Mouse (Mus musculus): ENCODE data around the gene Zfp992. TPM values are rescaled to one million over a fixed set of nuclear protein-coding genes. Genes with fewer than 3 reads are reported as not detected.
"Not testable (repeated sequence)": the region's sequence is repeated elsewhere in the genome, so short reads cannot be mapped to it uniquely, and the experiment has no call there.

Gene Zfp992
- polyA plus RNA-seq, 1 experiment from 2014 or later, result 3.9 TPM

DNA sequence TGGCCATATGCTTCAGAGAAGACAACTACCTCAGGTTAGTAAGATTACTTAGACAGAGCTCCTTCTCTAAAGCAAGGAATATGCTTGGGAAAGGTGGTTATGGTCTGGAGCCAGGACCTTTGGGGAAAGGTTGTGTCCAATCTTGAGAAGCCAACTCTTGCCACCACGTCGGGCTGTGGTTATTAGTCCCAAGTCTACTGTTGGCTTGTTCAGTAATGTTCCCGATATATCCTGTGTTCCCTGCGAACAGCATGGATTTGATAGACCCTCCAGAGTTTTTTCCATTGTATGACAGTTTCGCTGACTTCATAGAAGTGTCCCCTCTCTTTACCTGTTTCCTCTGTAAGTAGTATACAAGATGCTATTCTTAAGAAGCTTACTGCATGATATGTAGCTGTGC lies 888 bp downstream of the Zfp992 start:
- H3K4me2 ChIP-seq (replicated peaks; ENCODE audit: low read depth, low read length); H3K4me3 ChIP-seq (ENCODE audit: low read depth, low read length); H3K36me3 ChIP-seq (ENCODE audit: control insufficient read depth, insufficient read depth, low read length); H3K27me3 ChIP-seq (ENCODE audit: control insufficient read depth, insufficient read depth, low read length); DNase-seq (ENCODE audit: low spot score); H3K27ac ChIP-seq (ENCODE audit: low read depth, low read length); H3K9ac ChIP-seq (ENCODE audit: low read depth, low read length); H3K4me1 ChIP-seq (replicated peaks; ENCODE audit: control insufficient read depth, insufficient read depth, low read length): not testable (repeated sequence)
- 0 out of 2 replicates have a peak, but pooled peaks have one; percentile 6 for ATAC-seq (ENCODE audit: low FRiP score)
- peaks cover 26% of the 10 kb centered on the region for H3K9me3 ChIP-seq (ENCODE audit: control insufficient read depth, low read length)
- 89% methylated on average over 5 of the region's 5 CpGs for WGBS

DNA sequence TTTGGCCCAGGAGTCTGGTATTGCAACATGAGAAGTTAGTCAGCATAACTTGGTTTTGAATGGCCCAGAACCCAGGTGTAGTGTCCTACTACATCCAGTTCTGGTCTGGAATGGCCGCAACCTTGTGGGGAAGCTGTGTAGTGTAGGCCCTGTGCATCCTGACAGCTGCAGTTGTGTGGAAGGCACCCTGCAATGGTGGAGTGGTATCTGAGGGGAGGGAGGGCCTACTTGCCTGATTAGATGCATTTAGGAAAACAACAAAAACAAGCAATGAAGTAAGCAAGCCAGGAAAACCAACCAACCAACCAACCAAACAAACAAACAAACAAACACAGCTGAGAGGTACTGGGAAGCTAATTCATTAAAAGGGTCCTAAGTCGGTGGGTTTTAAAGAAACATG lies 3.8 kb downstream of the Zfp992 start:
- H3K4me1 ChIP-seq (replicated peaks; ENCODE audit: control insufficient read depth, insufficient read depth, low read length); DNase-seq (ENCODE audit: low spot score); H3K27me3 ChIP-seq (ENCODE audit: control insufficient read depth, insufficient read depth, low read length); H3K36me3 ChIP-seq (ENCODE audit: control insufficient read depth, insufficient read depth, low read length); H3K27ac ChIP-seq (ENCODE audit: low read depth, low read length); H3K4me3 ChIP-seq (ENCODE audit: low read depth, low read length); H3K4me2 ChIP-seq (replicated peaks; ENCODE audit: low read depth, low read length); H3K9ac ChIP-seq (ENCODE audit: low read depth, low read length); ATAC-seq (ENCODE audit: low FRiP score): not testable (repeated sequence)
- peaks cover 40% of the 10 kb centered on the region for H3K9me3 ChIP-seq (ENCODE audit: control insufficient read depth, low read length)
- WGBS, result 88% methylated on average over 2 of the region's 2 CpGs

DNA sequence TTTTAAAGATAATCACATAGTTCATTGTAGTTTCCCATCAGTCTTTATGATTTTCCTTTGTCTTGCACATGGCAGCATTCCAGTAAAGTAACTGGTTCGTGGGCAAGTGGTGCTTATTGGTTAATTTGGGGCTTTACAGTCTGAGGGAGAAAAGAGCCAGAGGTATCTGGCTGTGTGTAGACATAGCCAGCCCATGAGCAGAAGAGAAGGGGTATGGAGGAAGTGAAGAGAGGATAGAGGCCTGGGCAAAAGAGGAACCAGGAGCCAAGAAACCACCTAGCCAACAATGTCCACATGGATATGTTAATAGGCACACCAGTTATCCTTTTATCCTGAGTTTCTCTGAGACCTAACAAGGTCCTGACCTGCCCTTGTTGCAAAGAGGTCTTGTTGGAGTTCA lies 5.3 kb downstream of the Zfp992 start:
- not testable (repeated sequence) for H3K4me3 ChIP-seq (ENCODE audit: low read depth, low read length); H3K36me3 ChIP-seq (ENCODE audit: control insufficient read depth, insufficient read depth, low read length); H3K4me1 ChIP-seq (replicated peaks; ENCODE audit: control insufficient read depth, insufficient read depth, low read length); H3K27ac ChIP-seq (ENCODE audit: low read depth, low read length); H3K9ac ChIP-seq (ENCODE audit: low read depth, low read length); DNase-seq (ENCODE audit: low spot score); ATAC-seq (ENCODE audit: low FRiP score); H3K27me3 ChIP-seq (ENCODE audit: control insufficient read depth, insufficient read depth, low read length); H3K4me2 ChIP-seq (replicated peaks; ENCODE audit: low read depth, low read length)
- peaks cover 42% of the 10 kb centered on the region for H3K9me3 ChIP-seq (ENCODE audit: control insufficient read depth, low read length)
- WGBS, result 70% methylated on average over 1 of the region's 1 CpGs

DNA sequence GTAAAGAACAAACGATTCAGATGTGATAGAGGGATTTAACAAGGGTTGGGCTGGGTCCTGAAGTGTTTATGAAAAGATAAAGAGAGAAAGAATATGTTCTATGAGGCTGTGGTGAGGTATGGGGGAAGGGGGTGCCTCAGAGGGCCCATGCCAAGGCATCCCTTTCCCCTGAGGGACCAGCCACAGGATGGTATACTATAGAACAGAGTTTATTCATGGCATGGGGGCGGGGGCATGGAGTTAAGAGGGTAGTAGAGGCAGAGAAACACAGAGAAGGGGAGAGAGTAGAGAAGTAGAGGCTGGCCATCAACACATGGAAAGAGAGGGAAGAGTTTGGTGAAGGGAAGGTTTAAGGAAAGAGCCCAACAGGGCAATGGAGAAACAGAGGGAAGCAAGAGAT lies 6.1 kb downstream of the Zfp992 start:
- 51% methylated on average over 2 of the region's 2 CpGs for WGBS
- no peak overlapping the region for H3K9ac ChIP-seq (ENCODE audit: low read depth, low read length)
- DNase-seq (ENCODE audit: low spot score), result no peak
- peak; percentile 26 for ATAC-seq (ENCODE audit: low FRiP score)
- no peak overlapping the region for H3K27ac ChIP-seq (ENCODE audit: low read depth, low read length)
- H3K27me3 ChIP-seq (ENCODE audit: control insufficient read depth, insufficient read depth, low read length), result no peaks in the 10 kb centered on the region
- H3K9me3 ChIP-seq (ENCODE audit: control insufficient read depth, low read length), result peaks cover 40% of the 10 kb centered on the region
- H3K36me3 ChIP-seq (ENCODE audit: control insufficient read depth, insufficient read depth, low read length), result peaks cover 5% of the 10 kb centered on the region; the same call in 1 of the 2 replicates
- no peaks in the 10 kb centered on the region for H3K4me1 ChIP-seq (replicated peaks; ENCODE audit: control insufficient read depth, insufficient read depth, low read length)
- no peak overlapping the region for H3K4me2 ChIP-seq (replicated peaks; ENCODE audit: low read depth, low read length)
- no peak overlapping the region for H3K4me3 ChIP-seq (ENCODE audit: low read depth, low read length)

DNA sequence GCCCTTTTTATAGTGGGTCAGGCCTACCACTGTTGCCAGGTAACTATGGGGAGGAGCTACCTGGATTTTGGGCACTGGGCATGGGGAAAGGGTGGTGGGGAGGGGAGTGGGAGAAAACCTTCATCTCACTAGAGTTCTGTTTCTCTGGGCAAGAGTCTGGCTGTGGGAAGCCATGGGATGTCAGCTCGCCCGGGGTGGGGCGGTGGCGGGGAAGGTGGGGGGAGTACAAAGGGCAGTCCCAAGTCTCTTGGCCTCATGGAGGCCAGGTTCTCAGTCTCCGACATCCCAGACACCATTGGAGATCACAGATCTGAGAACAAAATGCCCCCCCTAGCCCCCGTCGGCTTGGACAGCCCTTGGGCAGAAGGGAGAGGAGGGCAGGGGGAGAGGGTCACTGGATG lies 6.5 kb downstream of the Zfp992 start:
- no peak overlapping the region for H3K4me3 ChIP-seq (ENCODE audit: low read depth, low read length)
- no peak overlapping the region for H3K4me2 ChIP-seq (replicated peaks; ENCODE audit: low read depth, low read length)
- H3K4me1 ChIP-seq (replicated peaks; ENCODE audit: control insufficient read depth, insufficient read depth, low read length), result no peaks in the 10 kb centered on the region
- DNase-seq (ENCODE audit: low spot score) (no peak), ATAC-seq (ENCODE audit: low FRiP score) (peak; percentile 46)
- 93% methylated on average over 7 of the region's 7 CpGs for WGBS
- peaks cover 42% of the 10 kb centered on the region for H3K9me3 ChIP-seq (ENCODE audit: control insufficient read depth, low read length)
- H3K36me3 ChIP-seq (ENCODE audit: control insufficient read depth, insufficient read depth, low read length), result peaks cover 5% of the 10 kb centered on the region; the same call in 1 of the 2 replicates
- no peaks in the 10 kb centered on the region for H3K27me3 ChIP-seq (ENCODE audit: control insufficient read depth, insufficient read depth, low read length)
- H3K27ac ChIP-seq (ENCODE audit: low read depth, low read length), result no peak overlapping the region
- no peak overlapping the region for H3K9ac ChIP-seq (ENCODE audit: low read depth, low read length)

DNA sequence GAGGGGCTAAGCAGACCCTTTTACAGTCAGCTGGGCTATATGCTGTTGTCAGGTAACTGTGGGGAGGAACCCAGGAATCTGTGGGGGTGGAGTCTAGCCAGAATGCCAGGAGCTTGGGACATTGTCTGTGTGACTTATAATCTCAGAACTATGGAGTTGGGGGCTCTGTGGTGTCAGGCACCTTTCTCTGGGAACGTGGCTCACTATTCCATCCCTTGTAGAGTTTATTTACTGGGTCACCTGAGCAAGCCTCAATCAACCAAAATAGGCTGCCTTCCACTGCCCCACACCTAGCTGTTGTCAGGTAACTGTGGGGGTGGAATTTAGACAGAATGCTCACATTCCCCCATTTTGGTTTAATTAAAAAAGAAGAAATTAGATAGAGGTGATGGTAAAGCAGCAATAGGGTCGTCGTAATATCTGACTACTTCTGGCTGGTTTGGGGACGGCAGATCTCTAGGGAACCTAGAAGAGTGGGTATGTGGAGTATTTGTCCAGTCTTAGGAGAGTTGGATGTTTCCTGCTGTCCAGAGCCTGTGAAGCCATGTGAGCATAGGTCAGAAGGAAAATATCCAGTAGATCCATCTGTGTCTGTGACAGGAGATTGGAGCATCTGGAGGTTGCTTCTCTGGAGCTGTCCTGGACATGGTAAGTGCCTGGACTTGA lies 7.4 kb downstream of the Zfp992 start:
- no peaks in the 10 kb centered on the region for H3K4me1 ChIP-seq (replicated peaks; ENCODE audit: control insufficient read depth, insufficient read depth, low read length)
- H3K9ac ChIP-seq (ENCODE audit: low read depth, low read length), result no peak overlapping the region
- no peak overlapping the region for H3K4me3 ChIP-seq (ENCODE audit: low read depth, low read length)
- ATAC-seq (ENCODE audit: low FRiP score), result no peak
- 75% methylated on average over 4 of the region's 4 CpGs for WGBS
- DNase-seq (ENCODE audit: low spot score), result no peak
- peaks cover 5% of the 10 kb centered on the region; the same call in 1 of the 2 replicates for H3K36me3 ChIP-seq (ENCODE audit: control insufficient read depth, insufficient read depth, low read length)
- H3K27me3 ChIP-seq (ENCODE audit: control insufficient read depth, insufficient read depth, low read length), result no peaks in the 10 kb centered on the region
- H3K27ac ChIP-seq (ENCODE audit: low read depth, low read length), result no peak overlapping the region
- H3K9me3 ChIP-seq (ENCODE audit: control insufficient read depth, low read length), result peaks cover 42% of the 10 kb centered on the region
- no peak overlapping the region for H3K4me2 ChIP-seq (replicated peaks; ENCODE audit: low read depth, low read length)

DNA sequence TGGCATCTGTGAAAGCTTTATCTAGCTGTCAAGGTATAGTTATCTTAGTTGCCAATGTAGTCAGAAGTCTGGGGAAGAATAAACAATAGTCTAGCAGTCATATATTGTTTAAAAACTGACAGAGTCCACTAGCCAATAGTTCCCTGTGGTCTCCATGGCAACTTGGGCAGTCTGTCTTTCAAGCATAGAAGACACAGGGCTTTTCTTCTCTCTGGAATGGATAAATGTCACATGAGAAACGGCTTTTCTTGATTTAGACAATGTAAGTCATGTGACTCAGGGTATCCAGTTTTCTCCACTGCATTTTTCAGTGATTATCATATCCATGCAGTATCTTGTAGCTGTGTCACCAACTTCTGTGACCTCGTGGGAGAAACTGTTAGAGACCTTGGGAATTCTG lies 8.3 kb downstream of the Zfp992 start:
- H3K9me3 ChIP-seq (ENCODE audit: control insufficient read depth, low read length), result peaks cover 42% of the 10 kb centered on the region
- H3K4me2 ChIP-seq (replicated peaks; ENCODE audit: low read depth, low read length), result no peak overlapping the region
- no peak for DNase-seq (ENCODE audit: low spot score)
- H3K4me3 ChIP-seq (ENCODE audit: low read depth, low read length), result no peak overlapping the region
- peak; percentile 2; the same call in 1 of the 2 replicates for ATAC-seq (ENCODE audit: low FRiP score)
- no peaks in the 10 kb centered on the region for H3K4me1 ChIP-seq (replicated peaks; ENCODE audit: control insufficient read depth, insufficient read depth, low read length)
- H3K36me3 ChIP-seq (ENCODE audit: control insufficient read depth, insufficient read depth, low read length), result peaks cover 5% of the 10 kb centered on the region; the same call in 1 of the 2 replicates
- H3K27me3 ChIP-seq (ENCODE audit: control insufficient read depth, insufficient read depth, low read length), result no peaks in the 10 kb centered on the region
- no peak overlapping the region for H3K9ac ChIP-seq (ENCODE audit: low read depth, low read length)
- H3K27ac ChIP-seq (ENCODE audit: low read depth, low read length), result no peak overlapping the region
- 63% methylated on average over 2 of the region's 2 CpGs for WGBS

DNA sequence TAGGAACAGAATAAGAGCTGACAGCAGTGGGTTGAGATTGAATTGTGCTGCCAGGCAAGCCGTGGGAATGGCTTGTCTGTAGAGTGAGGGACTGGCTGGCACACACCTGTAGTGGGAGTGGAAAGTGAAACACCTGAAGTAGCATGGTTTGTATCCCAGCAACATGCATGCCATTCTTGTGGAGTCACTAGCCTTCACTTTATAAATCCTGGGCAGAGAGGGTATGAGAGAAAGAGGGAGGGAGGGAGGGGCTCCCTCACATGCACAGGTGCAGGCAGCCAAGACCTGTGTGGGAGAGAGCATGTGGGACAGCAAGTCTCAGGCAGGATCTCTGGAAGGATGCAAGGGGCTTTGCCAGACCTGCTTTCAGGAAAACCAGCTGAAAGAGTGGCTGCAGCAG lies 8.9 kb downstream of the Zfp992 start:
- no peaks in the 10 kb centered on the region for H3K27me3 ChIP-seq (ENCODE audit: control insufficient read depth, insufficient read depth, low read length)
- no peak overlapping the region for H3K4me3 ChIP-seq (ENCODE audit: low read depth, low read length)
- no peak overlapping the region for H3K27ac ChIP-seq (ENCODE audit: low read depth, low read length)
- peaks cover 5% of the 10 kb centered on the region; the same call in 1 of the 2 replicates for H3K36me3 ChIP-seq (ENCODE audit: control insufficient read depth, insufficient read depth, low read length)
- H3K9me3 ChIP-seq (ENCODE audit: control insufficient read depth, low read length), result peaks cover 39% of the 10 kb centered on the region
- H3K9ac ChIP-seq (ENCODE audit: low read depth, low read length), result no peak overlapping the region
- no peak overlapping the region for H3K4me2 ChIP-seq (replicated peaks; ENCODE audit: low read depth, low read length)
- ATAC-seq (ENCODE audit: low FRiP score) (peak; percentile 39), DNase-seq (ENCODE audit: low spot score) (no peak)
- WGBS, result 83% methylated on average over 1 of the region's 1 CpGs
- H3K4me1 ChIP-seq (replicated peaks; ENCODE audit: control insufficient read depth, insufficient read depth, low read length), result no peaks in the 10 kb centered on the region

DNA sequence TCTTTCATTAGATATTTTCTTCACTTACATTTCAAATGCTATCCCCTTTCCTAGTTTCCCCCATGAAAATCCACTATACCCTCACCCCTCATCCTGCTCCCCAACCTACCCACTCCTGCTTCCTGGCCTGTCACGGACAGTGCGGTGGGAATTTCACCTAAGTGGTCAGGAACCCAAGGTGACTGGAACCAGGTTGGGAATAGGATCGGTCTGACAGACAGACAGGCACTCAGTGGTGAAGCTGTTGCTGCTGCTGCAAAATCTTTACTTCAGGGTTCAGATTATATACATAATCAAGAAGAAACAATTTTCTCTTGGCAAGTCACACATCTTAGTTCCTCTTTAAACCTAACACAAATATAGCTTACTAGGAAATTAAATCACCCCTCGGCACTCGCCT lies 11.0 kb downstream of the Zfp992 start:
- WGBS, result 80% methylated on average over 5 of the region's 5 CpGs
- not testable (repeated sequence) for H3K9ac ChIP-seq (ENCODE audit: low read depth, low read length); DNase-seq (ENCODE audit: low spot score); ATAC-seq (ENCODE audit: low FRiP score); H3K4me1 ChIP-seq (replicated peaks; ENCODE audit: control insufficient read depth, insufficient read depth, low read length); H3K27me3 ChIP-seq (ENCODE audit: control insufficient read depth, insufficient read depth, low read length); H3K4me2 ChIP-seq (replicated peaks; ENCODE audit: low read depth, low read length); H3K36me3 ChIP-seq (ENCODE audit: control insufficient read depth, insufficient read depth, low read length); H3K27ac ChIP-seq (ENCODE audit: low read depth, low read length); H3K4me3 ChIP-seq (ENCODE audit: low read depth, low read length)
- peaks cover 29% of the 10 kb centered on the region for H3K9me3 ChIP-seq (ENCODE audit: control insufficient read depth, low read length)

Measured in hindbrain, embryonic 11.5 days (tissue).